Mouse (Mus musculus): Measurements from ENCODE around the gene Slc13a5.
A peak's percentile ranks its signal among the peaks of the same experiment; 100 is the strongest.

Gene Slc13a5

DNA sequence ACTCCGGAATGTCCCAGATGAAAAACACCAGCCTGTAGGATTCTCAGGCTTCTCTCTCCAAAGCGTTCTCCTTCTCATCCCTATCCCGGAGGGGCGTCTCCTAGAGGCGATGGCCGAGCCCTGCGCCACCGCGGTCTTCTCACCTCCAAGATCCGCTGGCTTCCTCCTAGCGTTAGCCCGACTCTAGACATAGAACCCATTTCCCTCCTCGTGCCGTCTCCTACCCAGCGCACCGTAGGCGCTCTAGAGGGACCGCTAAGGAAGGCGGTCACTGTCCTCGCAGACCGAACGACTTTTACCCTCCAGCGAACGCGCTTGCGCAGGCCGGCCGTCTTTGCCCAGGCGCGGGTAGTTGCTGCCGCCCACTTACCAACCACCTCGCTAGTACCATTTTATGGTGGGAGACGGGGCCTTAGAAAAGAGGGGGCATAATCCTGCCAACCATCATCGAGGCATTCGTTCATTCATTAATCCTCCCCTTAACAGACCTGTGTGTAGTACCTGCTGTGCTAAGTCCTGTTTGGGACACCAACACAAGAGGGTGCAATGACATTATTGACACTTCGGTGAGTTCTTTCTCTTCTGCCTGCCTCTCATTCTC is at the start of gene Slc13a5:
Slc13a5 (minus strand) TSS at position 263 of the 601 bp plus-strand sequence.
- no peak for DNase-seq

DNA sequence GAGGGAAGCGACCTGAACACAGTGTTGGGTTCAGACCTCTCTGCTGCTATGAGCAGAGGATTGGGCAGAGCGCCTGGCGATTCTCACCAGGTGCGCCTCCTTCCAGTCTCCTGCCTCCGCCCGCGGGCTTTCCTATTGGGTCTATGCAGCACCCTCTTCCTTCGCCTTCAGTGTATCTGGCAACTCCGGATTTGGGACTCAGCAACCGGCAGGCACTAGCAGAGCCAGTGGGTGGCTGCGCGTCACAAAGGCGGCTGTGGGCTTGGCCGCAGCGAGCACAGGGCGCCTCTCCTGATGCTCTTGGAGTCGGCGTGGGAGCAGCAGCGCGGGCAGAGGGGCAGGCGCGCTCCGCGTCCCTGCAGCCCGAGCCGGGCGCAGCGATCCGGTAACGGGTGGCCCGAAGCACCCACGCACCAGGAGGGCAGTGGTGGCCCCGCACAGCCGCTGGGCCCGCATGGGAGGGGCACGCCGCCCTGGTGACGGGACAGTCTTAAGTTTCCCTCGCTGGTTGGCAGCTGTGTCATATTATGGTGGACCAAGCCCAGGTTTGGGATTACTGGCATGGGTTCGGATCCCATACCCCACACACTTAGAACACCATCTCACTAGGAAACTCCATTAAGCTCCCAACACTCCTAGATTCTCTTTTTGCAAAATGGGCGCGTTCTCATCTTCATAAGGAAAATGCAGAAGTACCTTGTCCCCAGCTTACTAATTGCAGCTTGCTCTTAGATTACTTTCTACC is 47.3 kb upstream of the Slc13a5 start, which contains the start of gene Fbxo39:
Fbxo39 (plus strand) TSS at position 294 of the 745 bp plus-strand sequence.
- DNase-seq, result no peak

- no peak for DNase-seq
Observed at GRCm38 (mm10) chr11:72311355-72312001, 44.5 kb upstream of the Slc13a5 start.

DNA sequence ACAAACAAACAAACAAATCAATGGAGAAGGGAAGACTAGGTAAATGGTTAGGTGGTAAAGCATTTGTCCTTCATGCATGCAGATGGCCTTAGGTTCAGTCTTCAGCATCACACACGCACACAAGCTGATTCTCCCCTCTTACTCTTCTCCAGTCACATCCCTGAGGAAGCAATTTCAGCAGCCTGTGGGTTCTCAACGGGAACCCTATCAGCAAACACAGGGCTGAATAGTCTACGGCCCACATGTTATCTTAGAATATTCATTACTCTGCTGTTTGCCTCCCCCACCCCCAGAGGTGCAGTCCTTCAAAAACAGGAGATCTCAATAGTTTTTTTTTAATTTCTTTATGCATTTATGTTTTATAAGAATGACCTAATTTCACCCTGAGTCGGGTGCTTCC is 43.5 kb upstream of the Slc13a5 start:
- DNase-seq, result no peak

DNA sequence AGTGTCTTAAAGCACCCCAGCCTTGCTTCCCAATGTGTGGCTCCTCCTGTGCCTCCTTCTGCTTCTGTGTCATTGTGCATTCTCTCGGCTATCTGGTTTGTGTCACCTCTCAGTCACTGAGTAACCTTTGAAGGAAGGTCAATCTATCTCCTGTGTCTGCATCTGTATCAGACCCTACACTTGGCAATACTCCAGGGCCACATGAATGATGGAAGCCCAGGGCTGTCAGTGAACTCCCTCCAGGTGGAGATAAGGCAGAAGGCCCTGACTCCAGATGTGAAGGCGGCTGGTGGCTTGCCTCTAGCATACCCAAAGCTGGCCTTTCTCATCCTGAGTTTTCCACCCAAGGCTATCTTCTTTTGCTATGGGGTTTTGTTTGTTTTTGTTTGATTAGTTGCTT is 42.0 kb upstream of the Slc13a5 start:
- no peak for DNase-seq

DNA sequence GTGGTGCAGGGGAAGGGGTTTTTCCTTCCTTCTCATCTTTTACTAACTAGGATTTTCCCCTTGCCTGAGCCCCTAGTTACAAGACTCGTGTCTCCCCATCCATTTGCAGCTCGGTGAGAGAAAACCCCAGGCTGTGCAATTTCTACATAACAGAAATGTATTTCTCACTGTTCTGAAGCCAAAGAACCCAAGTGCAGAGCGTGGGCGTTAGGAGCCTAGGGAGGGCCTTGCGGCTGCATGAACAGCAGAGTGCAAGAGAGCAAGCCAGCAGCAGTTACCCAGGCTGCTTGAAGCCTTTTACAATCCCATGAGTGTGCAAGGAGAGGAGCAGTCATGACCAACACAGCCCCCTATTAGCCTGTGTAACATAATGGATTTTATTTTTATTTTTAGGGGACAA is 40.4 kb upstream of the Slc13a5 start:
- DNase-seq, result no peak

GRCm38 (mm10) chr11:72302230-72302629 is 35.2 kb upstream of the Slc13a5 start:
- no peak for DNase-seq

DNA sequence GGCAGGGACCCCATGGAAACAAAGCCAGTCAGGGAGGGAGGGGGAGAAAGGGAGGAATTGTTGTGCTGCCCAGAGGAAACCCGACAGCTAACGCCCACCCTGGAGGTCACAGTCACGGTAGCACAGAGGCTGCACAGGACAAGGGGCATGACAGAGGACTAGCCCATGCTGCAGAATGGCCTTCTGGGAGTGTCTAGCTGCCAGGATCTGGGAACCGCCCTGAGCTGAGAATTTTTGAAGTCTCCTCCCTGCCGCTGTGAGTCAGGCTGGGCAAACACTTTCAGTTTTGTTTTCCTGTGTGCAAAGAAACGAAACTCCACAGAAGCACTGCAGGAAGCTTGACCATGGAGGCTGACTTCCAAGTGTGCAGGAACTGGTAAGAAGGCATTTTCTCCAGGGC is 34.3 kb upstream of the Slc13a5 start, which contains the start of gene Xaf1:
Xaf1 (plus strand) TSS at position 296 of the 400 bp plus-strand sequence.
- DNase-seq, result peak; percentile 28 to 45

- no peak for DNase-seq
Observed at GRCm38 (mm10) chr11:72293116-72293515, 26.1 kb upstream of the Slc13a5 start.

DNA sequence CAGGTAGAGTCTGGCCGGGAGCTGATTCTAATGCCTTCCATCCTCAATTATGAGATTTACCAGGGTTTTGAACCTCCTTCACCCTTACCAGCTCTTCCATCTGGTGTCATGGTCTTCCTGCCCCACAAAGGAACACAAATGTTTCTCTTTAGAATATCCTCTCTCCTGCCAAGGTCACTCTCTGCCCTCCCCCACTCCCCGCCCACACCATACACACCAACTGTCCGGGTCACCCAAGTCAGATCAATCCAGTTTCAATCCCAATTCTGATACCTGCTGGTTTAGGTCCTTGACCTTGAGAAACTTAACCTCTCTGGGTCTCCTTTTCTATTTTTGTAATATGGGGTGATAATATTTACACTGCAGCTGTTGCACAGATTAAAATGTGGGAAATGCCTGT is 20.5 kb upstream of the Slc13a5 start:
- DNase-seq, result no peak

DNA sequence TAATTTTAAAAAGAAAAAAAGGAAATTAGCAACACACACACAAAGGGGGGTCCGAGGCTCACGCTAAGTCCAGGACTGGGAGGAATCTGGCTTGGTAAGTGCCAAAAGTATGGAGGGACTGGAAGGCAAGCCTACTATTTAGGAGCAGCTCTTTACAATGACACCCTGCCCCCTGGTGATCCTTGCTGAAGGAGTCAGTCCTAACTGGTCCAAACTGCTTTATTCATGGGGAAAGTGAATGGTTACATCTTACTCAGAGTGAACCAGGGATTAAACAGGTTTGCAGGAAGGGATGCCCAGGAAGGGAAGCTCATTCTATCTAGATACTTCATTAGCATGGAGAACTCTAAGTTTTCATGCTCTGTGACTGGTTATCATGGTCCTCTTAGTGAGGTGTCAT is 20.1 kb upstream of the Slc13a5 start:
- DNase-seq, result no peak

- no peak for DNase-seq
Observed at GRCm38 (mm10) chr11:72286651-72287050, 19.6 kb upstream of the Slc13a5 start.

- no peak for DNase-seq
Observed at GRCm38 (mm10) chr11:72285971-72286480, 19.0 kb upstream of the Slc13a5 start.

GRCm38 (mm10) chr11:72284532-72285182 is 17.6 kb upstream of the Slc13a5 start:
- no peak for DNase-seq

GRCm38 (mm10) chr11:72283486-72284224 is 16.6 kb upstream of the Slc13a5 start:
- DNase-seq, result no peak

DNA sequence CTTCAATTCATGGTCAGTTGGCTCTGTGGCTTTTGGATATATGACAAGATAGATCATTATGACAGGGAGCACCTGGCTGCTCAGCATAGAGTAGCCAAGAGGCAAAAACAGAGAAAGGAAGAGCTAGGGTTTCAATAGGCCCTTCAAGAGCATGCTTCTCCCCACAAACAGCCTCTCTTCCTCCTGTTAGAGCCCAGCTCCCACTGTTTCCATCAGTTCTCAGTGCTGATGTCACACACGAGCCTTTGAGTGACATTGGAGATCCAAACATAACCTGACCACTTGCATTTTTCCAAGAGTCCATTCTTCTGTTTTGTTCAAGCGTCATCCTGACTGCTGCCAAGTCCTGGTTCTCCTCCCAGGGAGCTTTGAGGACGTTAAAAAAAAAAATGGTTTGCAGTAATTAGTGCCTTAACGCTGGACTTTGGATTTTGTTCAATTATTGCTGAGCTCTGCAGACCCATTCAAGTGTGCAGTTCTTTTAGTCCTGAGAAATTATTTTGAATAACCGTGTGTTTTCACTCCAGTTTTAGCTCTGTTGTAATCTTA is 14.9 kb upstream of the Slc13a5 start:
- no peak for DNase-seq

- DNase-seq, result no peak
Observed at GRCm38 (mm10) chr11:72281143-72281851, 14.3 kb upstream of the Slc13a5 start.

DNA sequence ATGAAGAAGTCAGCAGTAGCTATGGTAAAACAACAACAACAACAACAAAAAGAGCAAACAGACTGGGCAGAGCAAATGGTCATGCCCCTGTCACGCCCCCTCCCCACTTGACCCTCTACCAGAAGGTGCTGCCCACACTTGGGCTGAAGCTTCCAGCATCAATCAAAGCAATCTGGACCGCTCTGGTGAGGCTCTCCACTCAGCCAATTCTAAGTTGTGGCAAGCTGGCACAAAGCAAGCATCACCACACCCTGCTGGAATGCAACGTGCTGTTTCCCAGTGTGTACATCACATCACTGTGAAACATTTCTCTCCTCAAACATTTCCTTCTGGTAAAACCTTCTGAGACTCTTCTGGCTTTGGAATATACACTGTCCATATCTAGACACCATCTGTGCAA is 6.3 kb upstream of the Slc13a5 start:
- DNase-seq, result no peak

DNA sequence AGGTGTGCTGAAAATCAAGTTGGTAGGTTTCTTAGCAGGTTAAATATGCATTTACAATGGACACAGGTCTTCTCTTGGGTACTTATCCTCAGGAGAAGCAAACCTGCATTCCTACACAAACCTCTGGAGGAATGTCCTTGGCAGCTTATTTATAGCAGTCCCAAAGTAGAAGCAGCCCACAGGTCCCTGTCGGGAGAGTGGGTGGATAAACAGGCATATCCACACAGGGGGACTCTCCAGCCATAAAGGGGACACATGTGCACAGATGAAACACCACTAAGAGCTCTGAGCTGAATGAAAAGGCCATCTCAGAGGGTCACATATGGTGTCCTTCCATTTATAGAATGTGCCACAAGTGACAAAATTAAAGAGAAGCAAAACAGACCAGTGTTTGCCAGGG is 4.7 kb upstream of the Slc13a5 start:
- no peak for DNase-seq

GRCm38 (mm10) chr11:72266207-72266959 is 639 bp downstream of the Slc13a5 start:
- peak in 1 of 2 experiments; percentile 16 for DNase-seq

GRCm38 (mm10) chr11:72265483-72265882 is 1.5 kb downstream of the Slc13a5 start:
- DNase-seq, result no peak
